Mouse (Mus musculus) ovary, postnatal 10 days (tissue): ENCODE data around the gene S100a2.

ENCODE experiments used
- DNase-seq: peaks from one replicate; pipeline ENCODE4 v3.0.0; 2022; ENCODE audit warnings: low spot score

S100a2 gene

DNA sequence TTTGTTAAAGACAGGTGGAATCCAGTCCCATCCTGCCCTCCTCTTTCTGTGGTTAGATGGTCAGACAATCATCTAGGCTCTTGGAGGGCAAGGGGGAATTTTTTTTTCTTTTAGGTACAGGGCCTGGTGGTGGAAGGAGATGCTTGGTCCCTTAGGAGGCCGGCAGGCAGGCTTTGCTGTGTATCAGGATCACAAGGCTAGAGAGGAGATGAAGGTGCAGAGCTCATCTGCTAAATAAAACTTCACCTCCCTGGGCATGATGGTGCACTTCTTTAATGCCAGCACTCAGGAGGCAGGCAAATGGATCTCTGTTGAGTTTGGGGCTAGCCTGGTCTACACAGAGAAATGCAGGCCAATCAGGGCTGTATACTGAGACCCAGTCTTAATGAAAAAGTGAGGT, 25.9 kb downstream of the S100a2 start:
- DNase-seq = no peak

DNA sequence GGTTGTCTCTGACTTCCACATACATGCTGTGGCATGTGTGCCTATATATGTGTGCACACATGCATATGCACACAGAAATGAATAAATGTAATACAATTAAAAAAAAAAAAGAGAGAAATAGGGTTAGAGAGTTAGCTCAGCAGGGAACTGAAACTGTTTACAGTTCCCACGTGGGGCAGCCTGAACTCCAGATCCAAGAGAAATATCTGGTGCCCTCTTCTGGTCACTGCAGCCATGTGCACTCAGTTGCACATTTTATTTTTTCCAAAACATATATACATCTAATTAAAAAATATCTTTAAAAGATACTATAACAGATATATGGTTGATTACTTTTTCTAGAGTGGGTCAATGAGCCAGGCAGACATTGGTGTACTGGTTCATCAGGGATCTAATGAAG, 27.5 kb downstream of the S100a2 start:
- DNase-seq = no peak

DNA sequence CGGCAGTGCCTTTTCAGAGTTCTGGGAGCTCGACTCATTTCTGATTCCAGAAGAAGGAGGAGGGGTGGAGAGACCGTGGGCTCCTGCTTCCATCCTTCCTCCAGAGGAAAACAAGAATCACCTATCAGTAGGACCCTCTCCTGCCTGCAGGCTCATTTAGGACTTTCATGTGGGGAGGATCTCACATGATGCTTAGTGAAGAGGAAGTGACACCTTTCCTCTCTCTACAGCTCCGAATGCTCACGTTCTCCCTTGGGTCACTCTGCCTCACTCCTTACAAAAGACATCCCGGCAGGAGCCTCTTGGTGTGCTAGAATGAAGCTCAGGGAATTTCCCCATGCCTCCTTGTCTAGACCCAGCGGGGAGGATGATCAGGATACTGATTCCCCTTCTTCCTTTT, 31.5 kb downstream of the S100a2 start:
- DNase-seq = no peak

DNA sequence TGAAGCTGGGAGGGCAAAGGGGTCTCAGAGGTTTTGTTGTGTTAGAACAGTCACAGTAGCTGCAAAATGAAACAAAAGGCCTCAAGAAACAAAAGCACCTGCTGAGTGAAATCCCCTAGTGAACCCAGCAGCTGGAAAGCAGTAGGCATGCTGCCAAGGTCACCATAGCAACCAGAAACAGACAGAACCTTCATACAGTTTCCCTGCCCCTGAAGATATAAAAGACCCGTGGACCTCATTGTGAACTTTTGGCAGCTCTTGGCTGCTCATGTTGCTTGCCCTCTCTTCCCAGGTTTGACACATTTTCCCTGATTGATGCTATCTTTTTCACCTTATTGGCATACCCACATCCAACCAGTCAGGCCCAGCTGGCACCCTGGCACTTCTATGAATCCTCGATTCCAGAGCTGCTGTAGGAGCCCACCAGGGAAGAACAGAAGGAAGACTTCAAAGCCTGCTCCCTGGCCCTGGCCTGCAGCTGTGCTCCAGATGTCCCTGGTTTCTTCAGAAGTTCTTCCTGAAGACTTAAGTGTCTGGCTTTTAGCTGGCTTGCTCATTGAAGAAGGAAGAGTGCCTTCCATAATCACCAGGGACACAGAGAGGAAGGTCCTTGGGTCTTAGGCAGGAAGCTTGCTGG, 33.5 kb downstream of the S100a2 start:
- DNase-seq = no peak

DNA sequence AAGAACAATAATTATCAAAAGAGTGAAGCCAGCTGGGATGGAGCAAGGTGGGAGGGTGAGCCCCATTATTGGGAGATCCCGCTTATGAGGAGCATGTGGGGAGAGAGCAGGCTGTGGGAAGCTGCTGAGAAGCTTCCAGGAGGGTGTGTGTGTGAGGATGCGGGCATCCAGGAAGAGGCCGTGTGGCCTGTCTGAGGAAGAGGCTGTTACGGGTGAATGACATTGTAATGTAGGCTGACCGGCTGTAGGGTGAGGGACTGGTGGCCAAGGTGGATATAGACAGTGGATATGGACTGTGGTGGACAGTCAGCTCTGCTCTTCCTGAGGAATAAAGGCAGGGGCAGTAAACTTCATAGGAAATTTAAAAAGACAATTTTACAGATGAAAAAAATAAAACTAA, 35.4 kb downstream of the S100a2 start:
- no peak for DNase-seq

DNA sequence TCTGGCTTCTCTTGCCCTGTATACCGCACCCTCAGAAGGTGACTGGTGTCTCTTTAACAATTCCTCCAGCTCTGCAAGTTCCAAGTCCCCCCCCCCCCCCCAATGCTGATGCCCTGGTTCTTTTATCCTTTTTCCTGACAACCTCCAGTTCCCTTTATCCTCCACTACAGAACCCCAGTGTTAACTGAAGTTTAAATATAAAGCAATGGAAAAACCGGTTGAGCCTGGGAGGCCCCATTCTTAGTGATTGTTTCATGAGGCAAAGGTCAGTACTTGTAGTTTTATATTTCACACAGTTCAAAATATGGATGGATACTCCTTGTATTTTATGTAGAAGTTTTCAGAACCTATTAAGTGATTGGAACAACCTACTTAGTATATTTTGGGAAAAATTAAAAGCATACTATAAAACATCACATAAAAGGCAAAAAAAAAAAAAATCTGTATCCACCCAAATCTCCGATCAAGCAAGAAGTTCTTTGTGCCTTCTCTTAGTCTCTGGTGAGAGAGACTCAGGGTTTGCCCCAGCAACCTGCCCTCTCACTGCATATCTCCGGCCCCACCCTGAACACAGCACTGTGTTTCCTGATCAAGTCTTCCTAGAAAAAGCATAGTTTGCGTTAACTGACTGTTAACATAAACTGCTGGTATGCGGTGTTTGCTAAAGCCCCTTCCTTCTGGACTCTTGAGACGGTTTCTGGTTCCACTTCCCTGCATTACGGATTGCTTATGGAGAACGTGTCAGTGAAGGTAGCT, 36.4 kb downstream of the S100a2 start:
- DNase-seq = no peak

DNA sequence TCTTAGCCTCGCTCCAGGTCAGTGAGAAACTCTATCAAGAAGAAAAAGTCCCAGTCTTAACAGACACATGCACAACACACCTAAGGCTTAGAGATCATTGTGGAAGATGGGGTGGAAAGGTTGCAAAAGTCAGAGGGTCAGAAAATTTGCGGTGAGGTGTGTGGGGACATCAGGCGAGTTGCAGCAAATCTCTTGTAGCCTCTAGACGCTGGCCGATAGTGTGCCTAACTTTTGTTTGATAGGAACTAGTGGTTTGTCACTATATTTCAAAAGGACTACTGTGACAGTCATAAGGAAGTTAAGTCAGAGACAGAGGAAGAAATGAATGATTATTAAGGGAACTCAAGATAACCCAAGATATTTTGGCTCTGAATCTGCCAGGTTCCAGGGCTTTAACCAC, 37.3 kb downstream of the S100a2 start:
- no peak for DNase-seq

DNA sequence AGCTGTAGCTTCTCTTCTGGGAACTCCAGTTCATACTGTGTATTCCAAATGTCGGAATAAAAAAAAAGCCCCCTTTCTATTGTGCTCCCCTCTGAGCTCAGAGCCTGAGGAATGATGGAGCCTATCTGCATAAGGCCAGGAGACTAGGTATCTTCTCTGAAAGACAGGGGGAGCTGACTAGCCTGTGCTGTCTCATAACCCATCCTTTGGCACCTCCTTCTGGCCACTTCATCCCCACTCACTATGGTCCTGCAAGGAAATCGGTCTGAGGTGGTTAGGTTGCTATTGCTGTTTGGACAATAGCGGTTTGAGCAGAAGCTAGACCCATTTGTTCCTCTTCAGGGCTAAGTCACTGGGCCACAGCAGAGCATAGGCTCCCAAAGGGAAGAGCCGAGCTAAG, 37.8 kb downstream of the S100a2 start:
- DNase-seq = no peak

DNA sequence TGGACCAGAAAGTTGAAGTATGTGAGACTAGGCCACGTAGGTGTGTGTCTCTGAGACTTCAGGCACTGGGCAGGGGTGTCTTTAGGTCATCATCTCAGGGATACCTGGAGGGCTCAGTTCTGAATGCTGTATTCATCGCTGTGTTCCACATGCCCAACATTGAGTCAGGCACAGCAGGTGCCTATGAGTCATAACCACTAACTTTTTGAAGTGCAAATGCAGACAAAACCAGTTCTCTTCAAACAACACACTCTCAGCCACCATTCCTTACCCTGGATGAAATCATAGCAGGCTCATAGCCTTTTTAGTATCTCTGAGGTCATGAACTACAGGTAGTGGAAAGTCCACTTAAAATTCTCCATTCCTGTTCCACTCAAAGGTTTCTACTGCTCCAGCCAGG, 39.3 kb downstream of the S100a2 start:
- DNase-seq = no peak

DNA sequence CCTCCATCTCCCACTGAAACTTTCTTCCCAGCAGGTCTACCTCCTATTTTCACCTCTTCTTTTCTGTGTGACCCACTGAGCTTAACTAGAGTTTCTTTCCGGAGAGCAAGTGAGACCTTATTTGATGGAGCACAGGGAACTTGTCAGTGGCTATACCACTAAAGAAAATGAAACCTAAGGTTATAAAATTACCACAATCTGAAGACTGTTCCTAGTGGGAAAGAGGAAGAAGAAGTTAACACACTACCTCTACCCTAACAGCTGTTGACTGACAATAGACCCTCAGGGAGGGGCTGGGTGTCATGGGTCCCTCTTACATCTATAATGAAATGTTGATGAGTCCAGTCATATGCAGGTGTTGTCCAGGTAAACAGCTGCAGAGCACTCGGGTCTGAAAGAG, 41.9 kb downstream of the S100a2 start:
- DNase-seq = no peak

DNA sequence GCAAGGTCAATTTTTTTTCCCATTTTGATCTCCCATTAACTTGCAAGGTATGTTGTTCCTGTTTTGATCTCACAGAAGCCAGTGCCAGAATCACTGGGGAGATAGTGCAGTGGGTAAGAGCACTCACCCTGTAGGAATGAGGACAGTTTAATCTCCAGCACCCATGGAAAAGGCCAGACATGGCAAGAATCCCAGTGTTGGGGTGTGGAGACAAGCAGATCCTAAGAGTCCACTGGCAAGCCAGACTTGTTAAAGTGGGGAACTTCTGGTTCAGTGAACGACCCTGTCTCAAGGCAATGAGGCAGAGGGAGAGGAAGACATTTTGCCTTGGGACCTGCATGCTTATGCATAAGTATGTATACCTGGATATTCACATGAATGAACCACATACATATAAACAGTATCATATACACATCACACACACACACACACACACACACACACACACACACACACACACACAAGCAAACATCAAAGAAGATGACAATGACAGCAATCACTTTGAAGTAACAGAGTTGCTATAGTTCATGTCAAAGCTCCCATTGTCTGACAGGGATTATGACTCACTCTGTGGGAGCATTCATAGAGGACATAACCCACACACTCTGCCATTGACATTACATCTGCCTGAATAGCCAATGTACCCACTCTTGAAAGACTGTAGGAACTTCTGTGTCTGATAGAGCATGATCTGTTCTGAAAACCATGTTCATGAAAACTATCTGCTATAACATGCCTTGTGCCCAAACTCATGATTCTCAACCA, 48.6 kb downstream of the S100a2 start:
- DNase-seq = no peak

DNA sequence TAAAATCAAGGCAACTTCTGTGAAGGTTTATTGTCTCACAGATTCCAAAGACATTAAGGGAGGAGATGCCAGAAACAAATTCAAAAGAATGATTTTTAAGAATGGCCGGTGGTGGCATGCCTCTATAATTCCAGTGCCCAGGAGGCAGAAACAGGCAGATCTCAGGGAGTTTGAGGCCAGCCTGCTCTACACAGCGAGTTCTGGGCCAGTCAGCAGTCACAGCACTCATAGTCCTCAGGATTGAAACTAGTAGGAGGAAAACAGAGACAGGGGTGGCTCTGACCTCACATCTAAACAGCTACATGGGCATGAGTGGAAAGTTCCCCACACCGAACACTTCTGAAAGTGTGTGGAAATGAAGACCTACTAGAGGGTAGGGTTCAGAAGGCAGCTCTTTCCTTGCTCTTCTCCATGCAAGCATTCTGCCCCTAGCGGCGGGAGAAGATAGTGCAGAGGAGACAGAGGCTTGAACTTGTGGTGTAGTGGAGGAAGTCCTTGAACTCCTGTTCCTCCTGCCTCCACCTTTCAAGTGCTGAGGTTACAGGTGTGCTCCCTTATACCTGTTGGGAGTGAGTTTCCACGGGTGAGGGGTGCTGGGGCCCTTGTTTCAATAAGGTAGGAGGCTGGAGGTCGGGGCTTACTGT, 49.6 kb downstream of the S100a2 start:
- no peak for DNase-seq

DNA sequence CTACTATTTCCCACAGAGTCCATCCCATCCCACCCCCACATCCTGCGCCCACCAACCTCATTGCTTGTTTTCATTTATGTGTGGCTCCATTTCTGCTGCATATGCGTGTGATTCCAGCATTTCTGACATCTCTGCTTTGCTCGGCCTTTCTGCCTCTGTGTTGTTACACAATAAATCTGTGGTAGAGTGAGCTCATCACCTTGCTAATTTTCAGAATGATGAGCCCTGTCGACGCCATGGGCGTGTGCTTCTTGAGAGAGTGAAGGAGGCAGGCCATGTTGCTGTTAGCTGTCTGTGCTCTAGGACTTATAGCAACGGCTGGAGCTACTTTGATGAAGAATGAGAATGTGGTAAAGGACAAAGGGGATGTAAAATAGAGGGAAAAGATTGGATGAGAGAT, 50.9 kb downstream of the S100a2 start:
- DNase-seq = no peak
